Mouse (Mus musculus) spleen, postnatal 10 days (tissue): ENCODE data around the gene Map3k1.

Experiments used
- DNase-seq, 2 experiments: peaks; one replicate each; pipeline ENCODE4 v3.0.0; 2021 to 2022; ENCODE audit warnings: low spot score in 2 of 2

The Map3k1 gene

DNA sequence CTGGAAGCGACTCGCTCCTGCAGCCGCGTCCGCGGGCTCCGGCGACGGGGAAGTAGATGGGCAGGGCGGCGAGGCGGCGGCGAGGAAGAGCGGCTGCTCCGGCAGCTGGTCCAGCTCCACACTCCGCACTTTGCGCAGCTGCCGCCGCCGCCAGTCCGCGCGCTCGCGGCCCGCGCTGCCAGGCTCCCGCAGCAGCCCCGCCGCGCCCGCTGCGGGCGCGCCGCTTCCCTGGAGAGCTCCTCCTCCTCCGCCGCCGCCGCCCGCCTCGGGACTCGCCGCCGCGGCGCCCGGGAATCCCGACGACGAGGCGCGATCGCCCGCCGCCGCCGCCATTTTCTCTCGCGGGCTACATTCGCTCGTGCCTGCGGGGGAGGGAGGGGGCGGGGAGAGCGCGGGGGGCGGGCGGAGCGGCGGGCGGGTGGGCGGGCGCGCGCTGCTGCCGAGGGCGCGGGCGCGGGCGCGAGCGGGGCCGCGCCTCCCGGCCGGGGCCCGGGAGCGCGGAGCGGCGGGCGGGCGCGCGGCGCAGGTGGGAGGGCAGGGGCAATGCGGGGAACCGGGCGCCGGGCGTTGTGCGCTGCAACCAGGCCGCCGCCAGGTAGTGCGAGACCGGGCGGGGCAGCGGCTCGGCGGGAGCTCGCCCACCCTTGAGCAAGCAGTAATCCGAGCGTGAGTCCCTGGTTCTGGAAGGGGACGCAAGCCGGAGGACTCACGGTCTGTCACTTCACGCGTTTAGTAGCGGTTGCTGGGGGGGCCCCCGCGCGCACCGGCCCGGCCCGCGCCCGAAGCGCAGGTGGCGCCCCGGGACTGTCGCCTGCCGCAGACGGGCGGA lies at the start of gene Map3k1:
Gene Map3k1, minus strand, starts transcription at position 357 of the 829 bp plus-strand sequence.
- peak; percentile 81 to 82 for DNase-seq

DNA sequence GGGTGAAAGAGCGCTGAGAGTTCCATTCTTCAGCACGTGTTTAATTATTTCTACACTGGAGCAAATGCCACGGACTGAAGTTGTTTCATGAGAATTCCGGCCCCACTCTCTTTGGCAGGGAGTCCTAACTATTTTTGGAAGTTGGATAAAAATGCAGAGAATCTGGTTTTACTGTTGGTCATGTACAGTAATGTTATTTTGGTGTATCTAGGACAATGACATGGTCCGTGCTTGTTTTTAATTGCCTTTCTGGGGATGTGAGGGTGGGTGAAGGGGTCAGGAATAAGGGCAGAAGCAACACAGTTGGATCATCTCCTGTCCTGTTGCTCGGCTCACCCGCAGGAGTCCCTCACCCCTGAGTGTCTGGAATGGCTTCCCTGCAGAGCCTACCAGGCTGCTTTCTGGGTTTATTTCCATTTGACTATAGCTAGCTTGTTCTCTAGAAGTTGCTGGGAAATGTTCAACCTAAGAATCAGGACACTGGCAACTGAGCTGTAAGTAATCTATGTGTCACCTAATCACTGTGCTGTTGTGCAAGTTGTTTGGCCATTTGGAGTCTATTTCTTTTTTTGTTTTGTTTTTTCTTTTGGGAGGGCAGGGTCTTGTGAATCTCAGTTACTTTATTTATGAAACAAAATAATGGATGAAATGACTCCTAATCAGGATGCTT lies 48.1 kb upstream of the Map3k1 start:
- DNase-seq = no peak

DNA sequence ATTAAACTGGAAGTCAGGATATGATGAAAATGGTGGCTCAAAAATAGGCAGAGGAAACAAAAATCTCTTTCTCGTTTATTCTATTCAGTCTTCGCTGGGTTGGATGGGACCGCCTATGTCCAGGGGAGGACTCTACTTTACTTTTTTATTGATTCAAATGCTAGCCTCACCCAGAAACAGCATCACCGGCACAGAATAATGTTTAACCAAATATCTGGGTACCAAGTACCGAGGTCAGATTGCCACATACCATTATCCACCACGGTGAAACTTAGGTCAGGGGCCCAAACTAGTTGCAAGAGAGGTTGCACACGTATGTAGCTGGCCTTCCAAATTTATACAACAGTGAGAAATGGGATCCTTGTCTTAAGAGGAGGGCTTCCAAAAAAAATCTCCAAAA lies 47.4 kb upstream of the Map3k1 start:
- no peak for DNase-seq

DNA sequence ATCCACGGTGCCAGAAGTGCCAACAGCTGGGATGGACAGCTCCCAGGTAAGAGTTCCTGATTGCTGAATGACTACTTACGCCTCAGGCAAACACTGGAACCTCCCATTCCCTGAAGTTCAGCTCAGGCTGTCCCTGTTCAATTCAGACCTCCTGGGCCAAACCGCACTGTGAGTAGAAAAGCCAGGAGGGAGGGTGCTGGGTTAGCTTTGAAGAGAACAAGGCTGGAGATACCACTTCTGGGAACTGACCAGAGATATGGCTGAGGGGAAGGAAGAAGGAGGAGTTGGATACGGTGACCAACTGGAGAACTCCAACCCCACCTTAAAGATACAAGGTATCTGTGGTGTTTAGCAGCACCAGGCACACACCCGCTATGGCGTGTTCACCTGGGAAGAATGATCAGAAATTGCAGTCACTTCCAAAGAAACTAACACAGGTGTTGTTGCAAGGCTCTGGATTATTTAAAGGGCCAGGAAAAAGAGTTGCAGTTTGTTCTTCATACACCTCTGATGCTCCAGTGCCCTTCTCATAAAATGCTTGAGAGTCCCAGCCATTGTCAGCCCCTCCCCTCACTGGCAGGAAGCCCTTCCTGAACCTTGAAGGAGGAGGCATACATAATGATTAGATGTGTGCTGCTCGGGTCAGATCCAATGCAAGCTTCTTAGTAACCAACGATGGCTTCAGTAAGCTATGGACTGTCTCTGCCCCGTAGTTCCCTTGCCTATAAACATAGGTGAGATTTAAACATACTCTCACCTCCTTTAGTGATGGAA lies 43.8 kb upstream of the Map3k1 start:
- no peak for DNase-seq

DNA sequence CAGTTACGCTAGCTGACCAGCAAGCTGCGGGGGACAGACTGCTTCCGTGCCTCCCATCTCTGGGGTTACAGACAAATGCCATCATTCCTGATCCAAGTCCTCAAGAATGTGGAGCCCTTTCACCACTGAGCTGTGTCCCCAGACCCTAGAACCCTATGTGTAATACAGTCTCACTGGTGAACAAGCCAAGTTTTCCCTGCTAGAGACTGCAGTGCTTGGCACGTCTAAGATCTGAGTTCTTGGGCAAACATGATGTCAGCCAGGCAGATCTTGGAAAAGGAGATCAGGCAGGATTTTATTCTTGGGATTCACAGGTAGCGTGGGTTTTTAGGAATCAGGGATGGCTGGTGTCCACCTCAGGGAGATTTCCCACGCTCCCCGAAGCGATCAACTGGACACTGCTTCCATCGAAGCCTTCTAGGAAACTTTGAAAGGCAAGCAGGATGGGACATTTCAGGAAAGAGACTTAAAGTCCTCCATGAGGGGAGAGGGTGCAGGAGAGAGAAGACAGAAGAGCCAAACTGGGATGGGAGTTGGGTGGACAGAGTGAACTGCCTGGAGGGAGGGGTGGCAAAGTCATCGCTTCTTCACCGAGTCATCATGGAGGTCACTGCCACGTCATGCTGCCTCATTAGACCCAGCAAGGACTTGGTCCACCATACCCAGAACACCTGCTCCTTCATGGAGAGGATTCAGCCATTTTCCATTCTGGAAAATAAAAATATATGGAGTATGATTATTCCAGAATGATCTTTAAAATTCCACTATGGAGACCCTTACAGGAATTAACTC lies 41.4 kb upstream of the Map3k1 start:
- no peak for DNase-seq

DNA sequence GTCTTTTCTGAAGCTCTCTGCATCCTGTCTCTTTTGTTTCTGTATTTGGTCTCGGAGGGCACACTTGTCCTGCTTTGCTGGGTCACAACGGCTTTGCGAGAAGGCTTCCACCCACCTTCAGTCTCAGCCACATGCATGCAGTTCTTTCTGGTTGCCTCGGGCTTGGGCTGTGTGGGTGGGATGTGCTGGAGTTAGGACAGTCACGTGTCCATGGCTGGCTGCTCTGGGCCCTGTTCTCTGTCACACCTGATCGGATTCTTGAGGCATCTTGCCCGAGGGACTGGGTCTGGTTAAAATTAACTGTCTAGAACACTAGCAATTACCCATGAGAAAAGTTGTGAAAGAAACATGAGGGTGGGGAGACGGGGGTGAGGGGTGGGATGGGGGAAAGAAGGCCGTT lies 36.7 kb upstream of the Map3k1 start:
- DNase-seq = no peak

DNA sequence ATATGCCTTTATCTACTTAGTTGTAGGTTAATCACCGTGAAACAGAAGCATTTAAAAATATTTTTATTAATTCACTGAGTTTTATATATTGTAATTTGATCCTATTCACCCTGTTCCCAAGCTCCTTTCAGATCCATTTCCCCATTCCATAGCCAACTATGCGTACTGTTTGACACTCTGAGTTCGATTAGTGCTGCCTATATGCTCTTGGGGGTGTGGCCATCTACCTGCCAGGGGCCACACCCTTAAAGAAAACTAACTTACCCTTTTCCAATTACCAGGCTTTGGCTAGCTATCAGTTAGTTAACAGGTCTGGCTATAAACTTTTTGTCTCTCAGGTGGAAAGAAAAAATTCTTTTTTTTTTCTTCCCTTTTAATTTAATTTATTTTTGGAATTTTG lies 35.5 kb upstream of the Map3k1 start:
- no peak for DNase-seq

DNA sequence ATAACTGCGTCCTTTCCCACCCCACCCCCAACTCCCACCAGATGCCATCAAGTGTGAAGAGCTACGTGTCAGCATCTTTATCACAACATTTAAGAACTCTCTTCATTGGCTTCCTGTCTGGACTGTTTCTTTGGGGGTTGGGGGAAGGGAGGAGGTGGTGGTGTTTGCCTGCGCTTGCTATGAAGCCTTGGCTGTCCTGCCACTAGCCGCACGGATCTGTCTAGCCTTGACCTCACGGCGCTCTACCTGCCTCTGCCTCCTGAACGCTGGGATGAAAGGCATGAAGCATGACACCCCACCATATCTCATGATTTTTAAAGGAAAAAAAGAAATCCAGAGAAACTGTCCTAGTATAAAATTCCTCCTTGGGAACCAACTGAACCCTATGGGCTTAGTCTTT lies 27.0 kb upstream of the Map3k1 start:
- no peak for DNase-seq

DNA sequence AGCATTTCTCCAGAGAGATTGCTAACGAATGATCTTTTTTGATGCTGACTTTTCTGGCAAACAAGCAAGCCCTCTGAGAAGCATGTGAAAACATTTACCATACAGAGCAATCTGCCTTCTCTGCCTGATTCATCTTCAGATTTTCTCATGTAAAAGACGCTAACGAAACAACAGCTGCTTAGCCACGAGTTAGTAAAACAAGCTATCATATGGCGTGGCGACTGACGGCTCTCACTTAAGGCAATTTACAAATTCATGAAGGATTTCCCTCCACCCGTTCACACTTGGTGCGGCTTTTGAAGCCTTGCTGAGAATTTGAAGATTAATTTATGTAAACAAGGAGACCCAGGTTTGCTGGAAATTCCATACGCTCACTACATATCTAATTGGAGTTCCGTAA lies 25.8 kb upstream of the Map3k1 start:
- DNase-seq = no peak

DNA sequence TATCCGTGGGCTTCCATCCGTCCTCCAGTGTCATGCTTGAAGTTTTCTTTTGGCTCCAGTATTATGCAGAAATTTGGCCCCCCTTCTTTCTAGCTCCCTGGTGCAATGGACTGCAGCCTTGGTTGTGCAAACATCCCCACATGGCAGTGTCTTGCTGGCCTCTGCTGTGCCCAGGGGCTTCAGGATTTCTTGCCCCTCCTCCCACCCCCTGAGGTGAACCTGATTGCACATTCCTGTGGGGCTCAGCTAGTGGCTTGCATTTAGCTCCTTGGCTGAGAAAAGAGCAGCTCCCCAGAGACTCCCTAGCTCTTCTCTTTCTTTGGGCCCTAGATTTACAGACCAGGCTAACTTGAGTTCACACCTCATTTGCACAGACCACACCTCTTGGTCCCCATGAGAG lies 20.7 kb upstream of the Map3k1 start:
- no peak for DNase-seq

DNA sequence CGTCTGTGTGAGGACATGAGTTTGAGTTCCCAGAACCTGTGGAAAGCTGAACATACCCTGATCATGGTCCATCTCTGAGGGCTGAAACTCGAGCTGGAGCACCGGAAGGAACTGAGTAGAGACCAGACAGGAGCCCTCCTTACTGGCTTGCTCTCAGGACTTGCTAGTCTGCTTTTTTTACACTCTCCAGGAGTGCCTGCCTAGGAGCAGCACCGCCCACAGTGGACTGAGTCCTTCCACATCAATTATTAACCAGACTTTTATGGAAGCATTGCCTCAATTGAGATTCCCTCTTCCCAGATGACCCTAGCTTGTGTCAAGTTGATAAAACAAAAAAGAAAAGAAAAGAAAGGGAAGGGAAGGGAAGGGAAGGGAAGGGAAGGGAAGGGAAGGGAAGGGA lies 18.7 kb upstream of the Map3k1 start:
- DNase-seq = no peak

DNA sequence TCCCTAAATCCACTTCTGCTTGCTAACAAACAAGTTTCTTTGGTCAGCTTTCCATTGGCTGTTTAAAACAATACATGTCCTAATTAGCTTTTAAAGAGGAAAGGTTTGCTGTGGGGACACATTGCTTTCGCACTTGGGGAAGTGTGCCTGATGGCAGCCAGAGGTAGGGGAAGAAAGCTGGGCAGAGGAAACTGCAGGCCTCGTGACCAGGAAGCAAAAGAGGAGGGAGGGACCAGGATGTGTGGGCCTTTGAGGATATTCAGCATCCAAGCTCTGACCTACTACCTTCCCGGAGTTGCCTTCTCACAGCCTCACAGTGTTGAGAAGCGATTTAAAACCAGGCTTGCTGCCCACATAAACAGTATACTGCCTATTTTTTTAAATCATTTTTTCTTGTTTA lies 15.4 kb upstream of the Map3k1 start:
- DNase-seq = no peak

DNA sequence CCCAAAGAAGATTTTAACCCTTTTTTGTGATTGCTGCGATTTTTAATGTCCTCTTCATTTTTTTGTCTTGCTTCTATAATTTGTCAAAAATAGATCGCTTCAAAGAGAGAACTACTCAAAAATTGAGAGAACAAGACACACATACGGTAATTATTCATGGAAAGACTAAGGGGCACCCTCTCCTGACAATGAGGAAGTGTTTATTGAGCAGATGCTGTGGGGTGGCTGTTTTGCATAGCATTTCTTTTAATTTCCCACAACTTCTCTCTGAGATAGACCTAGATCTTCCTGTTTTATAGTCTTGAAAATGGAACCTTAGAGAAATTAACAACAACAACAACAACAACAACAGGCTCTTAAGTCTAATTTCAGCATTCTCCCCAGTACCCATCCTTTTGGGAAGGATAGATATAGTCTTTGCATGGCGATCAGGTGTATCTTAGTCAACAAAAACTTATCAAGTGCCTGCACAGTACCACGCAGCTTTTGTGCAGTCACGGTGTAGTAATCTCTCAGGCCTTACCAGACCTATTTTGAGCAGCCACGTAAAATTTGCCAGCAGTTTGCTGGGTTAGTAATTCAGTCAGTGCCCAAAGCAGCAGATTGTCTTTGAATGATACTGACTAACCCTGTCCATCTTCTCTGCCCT lies 13.1 kb upstream of the Map3k1 start:
- no peak for DNase-seq

DNA sequence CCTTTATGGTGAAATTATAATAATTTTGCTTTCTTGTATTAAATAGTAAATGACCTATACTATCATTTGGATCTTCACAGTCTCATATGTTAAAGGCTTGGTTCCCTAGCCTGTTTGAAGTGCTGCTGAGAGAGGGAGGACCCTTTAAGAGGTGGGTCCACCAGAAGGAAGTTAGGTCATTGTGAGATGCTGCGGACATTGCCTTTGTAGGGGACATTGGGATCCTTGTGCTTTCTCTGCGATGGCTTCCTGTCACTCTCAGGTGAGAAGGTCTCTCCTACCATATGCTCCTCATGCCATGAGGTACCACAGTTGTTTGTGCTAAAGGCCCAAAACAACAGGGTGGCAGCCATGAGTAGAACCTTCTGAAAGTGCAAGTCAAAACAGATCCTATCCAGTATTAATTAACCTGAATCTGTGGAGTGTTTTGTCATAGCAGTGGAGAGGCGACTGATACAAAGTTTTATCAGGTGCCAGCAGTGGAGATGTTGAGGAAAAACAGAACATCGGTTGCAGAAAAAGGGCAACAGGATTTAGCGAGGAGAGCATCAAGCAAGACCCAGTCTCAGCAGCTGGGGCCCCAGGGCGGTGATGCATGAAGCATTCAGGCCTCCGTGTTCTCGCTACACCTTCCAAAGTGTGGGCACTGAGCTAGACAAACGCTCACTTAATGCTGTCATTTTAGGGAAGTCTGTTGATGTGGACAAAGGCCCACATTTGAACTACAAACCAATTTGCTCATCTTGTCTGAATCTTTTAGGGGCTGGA lies 11.0 kb upstream of the Map3k1 start:
- DNase-seq = peak in 1 of 2 experiments; percentile 71

DNA sequence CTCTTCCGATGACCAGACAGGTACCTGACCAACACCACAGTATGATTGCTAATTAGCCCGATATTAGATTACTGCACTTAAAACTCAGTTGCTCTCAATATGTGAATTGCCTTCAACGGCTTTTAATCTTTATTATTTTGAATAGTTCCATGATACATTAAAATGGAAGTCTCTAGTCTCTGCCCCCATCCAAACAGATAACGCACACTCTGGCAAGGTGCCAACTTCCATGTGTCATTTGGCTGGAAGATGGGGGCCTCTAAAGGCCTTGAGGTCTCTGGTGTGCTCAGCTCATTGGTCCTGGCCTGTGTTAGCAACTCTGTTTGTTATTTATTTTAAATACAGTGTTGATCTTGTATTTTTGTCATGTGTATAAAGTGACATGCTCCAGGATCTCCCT lies 10.3 kb upstream of the Map3k1 start:
- DNase-seq = no peak

DNA sequence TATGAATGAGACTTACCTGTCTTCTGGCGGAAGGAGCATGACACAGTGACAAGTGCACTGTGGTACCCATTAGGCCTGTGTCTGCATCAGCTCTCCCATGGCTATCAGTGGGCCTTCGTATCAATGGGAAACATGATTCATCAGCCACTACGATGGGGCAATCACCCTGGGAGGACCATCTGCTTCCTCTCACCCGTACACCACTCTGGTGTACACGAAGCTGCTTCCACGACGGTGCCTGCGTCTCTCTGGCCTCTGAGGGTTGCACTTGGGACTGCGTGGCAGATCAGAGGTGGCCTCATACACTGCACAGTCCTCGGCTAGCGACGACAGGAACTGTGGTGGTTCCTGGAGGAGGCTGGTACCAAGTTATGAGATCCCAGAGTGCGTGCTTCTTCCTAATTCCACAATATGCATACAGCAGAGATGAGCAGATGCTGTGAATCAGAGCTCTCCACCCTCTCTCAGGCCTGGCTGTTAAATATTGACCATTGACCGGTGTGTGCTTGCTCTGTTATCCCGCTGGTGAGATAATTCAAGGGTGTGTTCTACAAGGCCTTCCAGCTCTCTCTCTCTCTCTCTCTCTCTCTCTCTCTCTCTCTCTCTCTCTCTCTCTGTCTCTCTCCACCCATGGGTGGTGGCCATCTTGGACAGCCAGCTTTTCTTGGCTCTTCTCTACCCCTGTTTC lies 9.6 kb upstream of the Map3k1 start:
- no peak for DNase-seq

DNA sequence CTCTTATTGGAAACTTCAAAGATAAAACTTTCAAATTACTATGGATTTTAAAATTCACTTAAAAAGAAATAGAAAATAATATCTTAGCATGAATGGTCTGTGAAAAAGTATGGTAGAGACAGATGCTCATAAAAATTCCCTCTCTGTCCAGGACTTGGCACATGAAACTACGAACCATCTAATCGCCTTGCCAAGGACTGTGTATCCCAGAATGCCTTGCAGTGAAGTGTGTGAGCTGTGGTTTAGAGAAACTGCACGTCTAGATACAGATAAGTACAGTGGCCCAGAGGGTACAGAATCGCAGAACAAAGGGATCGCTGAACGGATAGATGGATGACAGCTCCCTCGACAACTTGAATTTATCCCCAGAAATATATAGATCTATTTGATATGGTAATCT lies 9.0 kb upstream of the Map3k1 start:
- DNase-seq = no peak

DNA sequence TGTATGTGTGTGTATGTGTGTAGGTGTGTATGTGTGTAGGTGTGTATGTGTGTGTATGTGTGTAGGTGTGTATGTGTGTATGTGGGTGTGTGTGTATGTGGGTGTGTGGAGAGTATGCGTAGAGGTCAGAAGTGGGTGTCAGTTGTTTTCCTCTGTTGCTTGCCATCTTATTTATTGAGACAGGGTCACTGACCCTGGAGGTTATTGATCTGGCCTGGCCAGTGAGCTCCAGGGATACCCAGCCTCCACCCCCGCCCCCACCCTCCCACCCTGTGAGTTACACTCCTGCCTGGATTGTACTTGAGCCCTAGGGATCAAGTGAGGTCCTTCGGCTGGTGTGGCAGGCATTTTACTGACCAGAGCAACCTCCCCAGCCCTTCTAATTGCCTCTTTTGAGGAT lies 7.6 kb upstream of the Map3k1 start:
- DNase-seq = no peak

DNA sequence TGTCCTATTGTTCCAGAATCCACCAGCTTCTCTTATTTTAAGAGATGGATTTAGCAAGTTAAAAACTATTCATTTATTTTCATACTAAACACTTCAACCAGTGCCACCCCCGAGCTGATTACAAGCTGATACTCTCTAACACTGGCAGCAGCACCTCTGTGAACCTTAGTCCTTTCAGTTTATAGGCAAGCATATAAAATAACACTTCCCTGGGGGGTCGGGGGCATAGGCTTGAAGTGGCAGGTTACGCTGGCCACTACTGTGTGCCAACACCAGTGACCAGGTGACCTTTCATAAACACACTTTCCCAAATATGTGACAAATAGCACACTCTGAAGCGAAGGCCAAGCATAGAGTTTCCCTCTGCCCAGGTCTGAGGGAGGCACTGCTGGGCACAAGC lies 6.7 kb upstream of the Map3k1 start:
- DNase-seq = no peak

DNA sequence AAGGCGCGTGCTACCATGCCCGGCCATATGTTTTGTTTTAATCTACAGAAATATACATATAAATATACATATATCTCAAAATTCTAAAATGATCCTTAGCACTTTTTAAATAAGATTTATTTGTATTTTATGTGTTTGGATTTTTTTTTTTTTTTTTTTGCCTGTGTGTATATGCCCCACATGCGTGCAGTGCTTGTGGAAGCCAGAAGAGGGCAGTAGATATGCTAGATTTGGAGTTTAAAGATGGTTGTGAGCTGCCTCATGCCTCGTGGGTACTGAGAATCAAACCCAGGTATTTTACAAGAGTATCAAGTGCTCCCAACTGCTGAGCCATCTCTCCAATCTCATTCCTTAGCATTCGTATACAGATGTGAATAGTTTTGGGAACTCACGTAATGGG lies 6.2 kb upstream of the Map3k1 start:
- no peak for DNase-seq
